Mouse (Mus musculus): ENCODE data around the gene Kcnk6. TPM values are rescaled to one million over a fixed set of nuclear protein-coding genes. Genes with fewer than 3 reads are reported as not detected.
A peak's percentile ranks its signal among the peaks of the same experiment; 100 is the strongest.

The Kcnk6 gene
- polyA plus RNA-seq, 1 experiment = 34.3 TPM

- Histone ChIP-seq H3K27me3 (ENCODE audit: control insufficient read depth, insufficient read depth, low read length) (no peaks in the 10 kb centered on the region), H3K4me3 (ENCODE audit: extremely low read depth, insufficient read depth, insufficient read length) (no peak overlapping the region), H3K4me1 (ENCODE audit: control insufficient read depth, insufficient read depth, insufficient read length) (no peaks in the 10 kb centered on the region), H3K36me3 (ENCODE audit: control insufficient read depth, insufficient read depth, low read length) (peaks cover 4% of the 10 kb centered on the region; the same call in 1 of the 2 replicates), H3K27ac (ENCODE audit: insufficient read depth, low read length) (no peak overlapping the region)
- TF ChIP-seq CTCF (IDR thresholded peaks at IDR 0.05; ENCODE audit: extremely low read depth, insufficient read depth, insufficient read length, insufficient replicate concordance) (no peak), POLR2A (IDR thresholded peaks at IDR 0.05; ENCODE audit: low read depth, low read length) (no peak)
- 76% methylated on average over 10 of the region's 10 CpGs for WGBS
- no peak for DNase-seq (ENCODE audit: low read depth in 1 of 2, low spot score in 2 of 2)
These were observed 27.7 kb upstream of the Kcnk6 start for GRCm38 (mm10) chr7:29259781-29260730.

- Histone ChIP-seq H3K36me3 (ENCODE audit: control insufficient read depth, insufficient read depth, low read length) (peaks cover 4% of the 10 kb centered on the region; the same call in 1 of the 2 replicates), H3K27ac (ENCODE audit: insufficient read depth, low read length) (no peak overlapping the region), H3K27me3 (ENCODE audit: control insufficient read depth, insufficient read depth, low read length) (no peaks in the 10 kb centered on the region), H3K4me3 (ENCODE audit: extremely low read depth, insufficient read depth, insufficient read length) (no peak overlapping the region), H3K4me1 (ENCODE audit: control insufficient read depth, insufficient read depth, insufficient read length) (no peaks in the 10 kb centered on the region)
- DNase-seq (ENCODE audit: low read depth in 1 of 2, low spot score in 2 of 2) = no peak
- WGBS = 78% methylated on average over 1 of the region's 1 CpGs
- TF ChIP-seq CTCF (IDR thresholded peaks at IDR 0.05; ENCODE audit: extremely low read depth, insufficient read depth, insufficient read length, insufficient replicate concordance) (no peak), POLR2A (IDR thresholded peaks at IDR 0.05; ENCODE audit: low read depth, low read length) (no peak)
These were observed 25.1 kb upstream of the Kcnk6 start for GRCm38 (mm10) chr7:29257368-29257767.

DNA sequence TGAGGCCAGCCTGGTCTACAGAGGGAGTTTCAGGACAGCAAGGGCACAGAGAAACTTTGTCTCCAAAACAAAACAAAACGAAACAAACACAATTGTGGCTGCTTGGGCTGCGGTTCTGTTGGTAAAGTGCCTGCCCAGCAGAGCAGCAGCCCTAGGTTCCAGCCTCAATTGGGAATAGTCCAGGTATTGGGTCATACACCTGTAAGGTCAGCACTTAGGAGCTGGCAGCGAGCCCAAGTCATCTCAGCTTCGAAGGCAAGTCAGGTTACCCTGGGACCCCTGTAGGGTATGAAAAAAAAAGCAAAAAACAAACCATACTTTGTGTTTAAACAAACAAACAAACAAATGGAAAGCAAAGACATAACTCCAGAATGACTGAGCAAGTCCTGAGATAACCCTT is 23.6 kb upstream of the Kcnk6 start:
- Histone ChIP-seq H3K36me3 (ENCODE audit: control insufficient read depth, insufficient read depth, low read length) (peaks cover 4% of the 10 kb centered on the region; the same call in 1 of the 2 replicates), H3K27me3 (ENCODE audit: control insufficient read depth, insufficient read depth, low read length) (no peaks in the 10 kb centered on the region), H3K27ac (ENCODE audit: insufficient read depth, low read length) (no peak overlapping the region), H3K4me3 (ENCODE audit: extremely low read depth, insufficient read depth, insufficient read length) (no peak overlapping the region), H3K4me1 (ENCODE audit: control insufficient read depth, insufficient read depth, insufficient read length) (no peaks in the 10 kb centered on the region)
- DNase-seq (ENCODE audit: low read depth in 1 of 2, low spot score in 2 of 2) = no peak
- WGBS = 90% methylated on average over 4 of the region's 4 CpGs
- TF ChIP-seq POLR2A (IDR thresholded peaks at IDR 0.05; ENCODE audit: low read depth, low read length) (no peak), CTCF (IDR thresholded peaks at IDR 0.05; ENCODE audit: extremely low read depth, insufficient read depth, insufficient read length, insufficient replicate concordance) (no peak)

DNA sequence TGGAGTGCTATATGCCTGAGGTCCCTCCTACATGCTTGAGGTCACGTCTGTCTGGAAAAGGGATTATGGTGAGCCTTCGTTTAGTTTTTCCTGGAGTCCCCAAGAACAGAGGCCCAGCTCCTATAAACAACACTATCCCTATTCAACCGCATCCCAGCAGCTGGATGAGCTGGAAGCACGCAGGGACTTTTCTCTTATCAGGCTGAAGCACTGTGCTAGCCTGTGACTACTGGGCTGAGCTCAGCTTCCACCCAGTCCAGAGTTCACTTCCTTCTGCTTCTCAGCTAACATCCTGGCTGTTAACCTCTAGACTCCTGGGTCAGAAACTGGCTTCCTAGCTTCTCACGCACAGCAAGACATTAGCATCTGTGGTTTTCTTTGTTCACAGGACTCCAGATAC is 21.5 kb upstream of the Kcnk6 start:
- Histone ChIP-seq H3K4me1 (ENCODE audit: control insufficient read depth, insufficient read depth, insufficient read length) (no peaks in the 10 kb centered on the region), H3K4me3 (ENCODE audit: extremely low read depth, insufficient read depth, insufficient read length) (no peak overlapping the region)
- 53% methylated on average over 5 of the region's 5 CpGs for WGBS

GRCm38 (mm10) chr7:29251166-29251565 is 18.9 kb upstream of the Kcnk6 start:
- Histone ChIP-seq H3K4me1 (ENCODE audit: control insufficient read depth, insufficient read depth, insufficient read length) (0 out of 2 replicates have a peak, but pooled peaks cover 5% of the 10 kb centered on the region), H3K27me3 (ENCODE audit: control insufficient read depth, insufficient read depth, low read length) (no peaks in the 10 kb centered on the region), H3K27ac (ENCODE audit: insufficient read depth, low read length) (no peak overlapping the region), H3K36me3 (ENCODE audit: control insufficient read depth, insufficient read depth, low read length) (no peaks in the 10 kb centered on the region), H3K4me3 (ENCODE audit: extremely low read depth, insufficient read depth, insufficient read length) (no peak overlapping the region)
- TF ChIP-seq CTCF (IDR thresholded peaks at IDR 0.05; ENCODE audit: extremely low read depth, insufficient read depth, insufficient read length, insufficient replicate concordance) (no peak), POLR2A (IDR thresholded peaks at IDR 0.05; ENCODE audit: low read depth, low read length) (no peak)
- 67% methylated on average over 3 of the region's 3 CpGs for WGBS
- DNase-seq (ENCODE audit: low read depth in 1 of 2, low spot score in 2 of 2) = no peak

More for the DNA sequence above, 21.5 kb upstream of the Kcnk6 start:
- Histone ChIP-seq H3K27ac (ENCODE audit: insufficient read depth, low read length) (no peak overlapping the region), H3K27me3 (ENCODE audit: control insufficient read depth, insufficient read depth, low read length) (no peaks in the 10 kb centered on the region), H3K36me3 (ENCODE audit: control insufficient read depth, insufficient read depth, low read length) (peaks cover 4% of the 10 kb centered on the region; the same call in 1 of the 2 replicates)
- DNase-seq (ENCODE audit: low read depth in 1 of 2, low spot score in 2 of 2) = no peak
- no peak for TF ChIP-seq CTCF (IDR thresholded peaks at IDR 0.05; ENCODE audit: extremely low read depth, insufficient read depth, insufficient read length, insufficient replicate concordance)
- no peak for TF ChIP-seq POLR2A (IDR thresholded peaks at IDR 0.05; ENCODE audit: low read depth, low read length)

DNA sequence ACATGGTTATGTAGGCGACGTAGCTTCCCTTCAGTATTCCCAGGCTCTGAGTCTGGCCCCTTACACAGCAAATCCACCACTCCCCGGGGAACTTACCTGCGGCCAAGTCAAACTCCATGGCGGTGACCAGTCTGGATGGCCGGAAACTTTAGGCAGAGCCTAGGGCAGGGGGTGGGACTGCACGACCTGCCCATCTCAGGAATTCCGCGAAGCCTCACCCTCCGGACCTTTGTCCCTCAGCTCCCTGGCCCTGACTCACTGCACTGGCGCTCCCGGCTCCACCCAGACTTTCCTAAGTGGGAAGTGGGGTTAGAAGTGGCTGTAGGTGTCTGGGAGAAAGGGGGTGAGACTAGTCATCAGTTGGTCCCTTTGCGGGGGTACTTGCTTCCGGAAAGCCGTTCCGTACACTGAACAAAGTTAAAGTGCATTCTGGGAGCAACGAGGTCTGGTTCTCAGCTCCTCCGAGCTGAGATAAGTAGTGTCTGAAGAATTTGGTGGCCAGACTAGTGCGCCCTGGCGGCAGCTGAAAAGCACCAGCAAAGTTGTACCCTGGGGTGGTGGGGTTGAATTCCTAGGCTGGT is 16.0 kb upstream of the Kcnk6 start, which contains the start of gene 2200002D01Rik:
Gene 2200002D01Rik (minus strand): TSS at position 206 of the 581 bp plus-strand sequence.
- H3K4me1 ChIP-seq (ENCODE audit: control insufficient read depth, insufficient read depth, insufficient read length) = 0 out of 2 replicates have a peak, but pooled peaks cover 5% of the 10 kb centered on the region
- peak in 1 of 2 experiments; percentile 15 for DNase-seq (ENCODE audit: low read depth in 1 of 2, low spot score in 2 of 2)
- WGBS = 45% methylated on average over 20 of the region's 20 CpGs
- H3K27me3 ChIP-seq (ENCODE audit: control insufficient read depth, insufficient read depth, low read length) = no peaks in the 10 kb centered on the region
- TF ChIP-seq CTCF (IDR thresholded peaks at IDR 0.05; ENCODE audit: extremely low read depth, insufficient read depth, insufficient read length, insufficient replicate concordance) (0 out of 2 replicates have a peak, but pooled peaks have one; percentile 8), POLR2A (IDR thresholded peaks at IDR 0.05; ENCODE audit: low read depth, low read length) (no peak)
- H3K36me3 ChIP-seq (ENCODE audit: control insufficient read depth, insufficient read depth, low read length) = peaks cover 2% of the 10 kb centered on the region; the same call in 1 of the 2 replicates
- H3K27ac ChIP-seq (ENCODE audit: insufficient read depth, low read length) = no peak within 1 kb of the TSS
- H3K4me3 ChIP-seq (ENCODE audit: extremely low read depth, insufficient read depth, insufficient read length) = peak within 1 kb of the TSS; percentile 48

Measured in spleen, adult 2 months (tissue).